Mouse (Mus musculus) cortical plate, adult 2 months (tissue): Measurements from ENCODE around the gene Gm13283.
"Not testable (repeated sequence)": the region's sequence is repeated elsewhere in the genome, so short reads cannot be mapped to it uniquely, and the experiment has no call there.

Experiments used
- CTCF ChIP-seq: fragments of 200-500 bp; IDR thresholded peaks from 2 replicates; pipeline ENCODE4 v1.5.1; 2011; ENCODE audit warnings: mild to moderate bottlenecking, control low read depth, low read length; ENCODE audit not compliant: insufficient read depth; ENCODE audit errors: extremely low read depth
- POLR2A ChIP-seq: fragments of 200-500 bp; IDR thresholded peaks from 2 replicates; pipeline ENCODE4 v1.6.1; 2011; ENCODE audit warnings: mild to moderate bottlenecking, low read length, control low read depth; ENCODE audit not compliant: insufficient read depth; ENCODE audit errors: extremely low read depth

- not testable (repeated sequence) for TF ChIP-seq CTCF, POLR2A
These were observed 16.7 kb downstream of the Gm13283 start, which contains the start of gene Gm13289 for GRCm38 (mm10) chr4:88776622-88777021.
